Mouse (Mus musculus) heart, postnatal 0 days (tissue): Measurements from ENCODE around the gene Spata9. TPM values are rescaled to one million over a fixed set of nuclear protein-coding genes. Genes with fewer than 3 reads are reported as not detected.

ENCODE experiments used
- ATAC-seq: fragments of 200-750 bp; cut with Nextera tagmentation; 2 replicates; pipeline ENCODE4 v1.8.0; 2017; ENCODE audit warnings: low read depth, moderate number of reproducible peaks, moderate library complexity; ENCODE audit not compliant: insufficient read depth
- DNase-seq: peaks from one replicate; pipeline ENCODE4 v3.0.0-alpha.2; 2016; ENCODE audit warnings: low spot score
- H3K27ac ChIP-seq: fragments of 300-500 bp; sonication (generic); 2 replicates; pipeline ENCODE4 v1.5.1; 2014; ENCODE audit warnings: low read depth, mild to moderate bottlenecking
- H3K27me3 ChIP-seq: fragments of 300-500 bp; sonication (generic); 2 replicates; pipeline ENCODE4 v1.6.1; 2014; ENCODE audit warnings: low read length, mixed read lengths; ENCODE audit not compliant: control insufficient read depth, insufficient read depth
- H3K36me3 ChIP-seq: fragments of 300-500 bp; sonication (generic); replicated peaks from 2 replicates; pipeline ENCODE4 v1.6.1; 2014; ENCODE audit warnings: low read length, mixed read lengths; ENCODE audit not compliant: control insufficient read depth, insufficient read depth
- H3K4me1 ChIP-seq: fragments of 300-500 bp; sonication (generic); 2 replicates; pipeline ENCODE4 v1.6.1; 2014; ENCODE audit warnings: antibody characterized with exemption; ENCODE audit not compliant: control insufficient read depth, insufficient read depth
- H3K4me2 ChIP-seq: fragments of 300-500 bp; sonication (generic); 2 replicates; pipeline ENCODE4 v1.6.1; 2014; ENCODE audit warnings: low read depth, mild to moderate bottlenecking, low read length, moderate library complexity
- H3K4me3 ChIP-seq: fragments of 300-500 bp; sonication (generic); 2 replicates; pipeline ENCODE4 v1.5.1; 2014; ENCODE audit warnings: low read depth, low read length
- H3K9ac ChIP-seq: fragments of 300-500 bp; sonication (generic); replicated peaks from 2 replicates; pipeline ENCODE4 v1.6.1; 2014; ENCODE audit warnings: low read depth, low read length, mixed read lengths
- H3K9me3 ChIP-seq: fragments of 300-500 bp; sonication (generic); replicated peaks from 2 replicates; pipeline ENCODE4 v1.6.1; 2016; ENCODE audit warnings: low read length; ENCODE audit not compliant: control insufficient read depth
- CTCF ChIP-seq: IDR thresholded peaks from 2 replicates; pipeline ENCODE4 v1.5.1; 2016; ENCODE audit warnings: antibody characterized with exemption, control low read depth, low read depth
- EP300 ChIP-seq: IDR thresholded peaks from 2 replicates; pipeline ENCODE4 v1.6.1; 2016; ENCODE audit warnings: antibody characterized with exemption, low read depth
- WGBS: fragments of 180-500 bp; shearing (Covaris S2); extraction: QIAGEN DNeasy Blood & Tissue Kit; methylation state at CpG from one replicate; pipeline ENCODE4 v1.1.7; 2014; 5-methylcytosine and 5-hydroxymethylcytosine counted together
- polyA plus RNA-seq: library from polyadenylated mRNA; unstranded; fragments of >200 nt; fragmentation: Nextera tagmentation; extraction: Ambion mirVana; gene quantifications from 2 replicates; pipeline ENCODE4 v1.2.1, GENCODE M21; 2015
- total RNA-seq: library from RNA; depleted of rRNA; stranded (reverse); fragments of >200 nt; gene quantifications from 2 replicates; pipeline ENCODE4 v1.2.3, GENCODE M21; 2014; ENCODE audit warnings: low replicate concordance

Gene Spata9
- total and polyA plus RNA-seq, 2 experiments from 2014 or later: 0.52 TPM; not detected in 1

DNA sequence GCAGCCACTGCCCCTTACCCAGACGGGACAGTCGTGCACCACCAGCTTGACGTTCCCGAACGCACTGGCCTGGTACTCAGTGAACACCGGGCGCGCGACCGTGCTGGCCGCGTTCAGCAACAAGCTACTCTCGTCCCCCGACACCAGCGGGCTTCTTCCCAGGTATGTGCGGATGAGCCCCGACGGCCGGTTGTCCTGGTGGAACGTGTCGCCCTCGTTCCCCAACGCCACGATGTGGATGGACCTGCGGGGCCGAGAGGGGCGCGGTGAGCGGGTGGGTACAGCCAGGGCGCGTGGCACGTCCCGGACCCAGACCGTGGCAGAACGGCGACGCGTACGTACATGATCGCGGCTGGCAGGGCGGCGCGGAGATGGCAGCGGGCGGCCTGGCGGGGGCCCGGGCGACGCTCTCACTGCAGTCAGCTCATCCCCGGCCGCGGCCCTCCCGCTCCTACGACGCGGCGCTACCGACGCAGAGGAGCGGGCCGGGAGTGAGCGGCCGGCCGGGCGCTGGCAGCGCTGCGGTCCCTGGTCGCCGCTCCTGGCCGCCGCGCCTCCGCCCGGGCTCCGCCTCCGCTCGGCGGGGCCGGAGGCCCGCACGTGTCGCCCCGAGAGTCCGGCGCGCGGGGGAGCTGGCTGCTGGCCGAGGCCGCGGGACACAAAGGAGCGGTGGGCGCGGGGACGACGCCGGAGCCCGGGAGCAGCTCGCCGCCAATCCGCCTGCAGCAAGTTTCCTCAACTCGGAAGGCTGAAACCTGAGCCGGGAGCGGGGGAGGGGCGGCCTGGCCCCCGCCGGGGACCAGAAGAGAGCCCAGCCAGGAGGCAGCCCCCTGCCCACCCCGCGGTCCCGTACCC, 23.5 kb upstream of the Spata9 start, which contains the start of gene Rhobtb3:
Gene Rhobtb3 (minus strand): TSS at position 737 of the 855 bp plus-strand sequence.
- Histone ChIP-seq H3K9ac (peak within 1 kb of the TSS; percentile 91), H3K4me2 (peak within 1 kb of the TSS; percentile 73), H3K27me3 (no peaks in the 10 kb centered on the region), H3K36me3 (peaks cover 12% of the 10 kb centered on the region; the same call in 1 of the 2 replicates), H3K27ac (peak within 1 kb of the TSS; percentile 98), H3K4me1 (peaks cover 12% of the 10 kb centered on the region), H3K4me3 (peak within 1 kb of the TSS; percentile 81), H3K9me3 (no peaks in the 10 kb centered on the region)
- no peak for TF ChIP-seq CTCF
- TF ChIP-seq EP300: no peak
- DNase-seq: peak; percentile 80
- under 1% methylated on average over 89 of the region's 110 CpGs for WGBS
- ATAC-seq: peak; percentile 86

DNA sequence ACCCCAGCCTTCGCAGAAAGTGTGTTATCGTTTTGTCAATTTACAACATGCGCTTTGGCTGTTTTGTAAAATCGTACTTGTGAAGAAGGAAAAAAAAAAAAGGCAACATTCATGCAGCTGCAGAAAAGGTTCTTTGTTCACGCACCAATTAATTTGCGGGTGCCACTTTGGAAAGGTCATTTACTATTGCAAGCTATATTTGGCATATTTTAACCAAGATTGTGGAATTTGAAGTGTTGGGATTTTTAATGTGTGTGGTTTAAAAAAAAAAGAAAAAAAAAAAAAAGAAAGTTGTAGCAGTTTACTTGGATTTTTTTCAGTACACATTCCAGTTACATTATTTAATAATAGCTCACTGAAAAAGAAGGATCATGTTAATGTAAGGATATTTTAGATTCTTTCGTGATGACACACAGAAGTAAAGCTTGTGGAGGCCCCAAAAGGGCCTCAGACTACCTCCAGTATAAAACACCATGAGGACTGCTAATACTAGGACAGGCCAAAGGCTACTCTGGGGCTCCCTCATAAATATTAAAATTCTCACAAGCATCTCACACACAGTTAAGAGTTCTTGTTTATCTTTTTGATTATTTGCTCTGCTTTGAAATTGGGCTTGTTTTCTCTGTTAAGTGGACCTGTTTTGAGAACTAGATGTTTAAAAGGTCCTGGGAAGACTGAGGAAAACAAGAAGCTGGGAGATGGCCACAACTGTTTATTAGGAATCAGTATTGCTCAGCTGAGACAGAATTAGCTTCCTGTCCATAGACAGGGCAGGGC, 22.7 kb upstream of the Spata9 start:
- H3K4me3 ChIP-seq: peak overlapping the region; percentile 81
- peak overlapping the region; percentile 98 for H3K27ac ChIP-seq
- 1% methylated on average over 7 of the region's 7 CpGs for WGBS
- H3K9ac ChIP-seq: peak overlapping the region; percentile 91
- peaks cover 12% of the 10 kb centered on the region for H3K4me1 ChIP-seq
- H3K36me3 ChIP-seq: peaks cover 4% of the 10 kb centered on the region; the same call in 1 of the 2 replicates
- DNase-seq (peak; percentile 26), ATAC-seq (no peak)
- no peaks in the 10 kb centered on the region for H3K27me3 ChIP-seq
- H3K4me2 ChIP-seq: peak overlapping the region; percentile 73
- no peaks in the 10 kb centered on the region for H3K9me3 ChIP-seq
- no peak for TF ChIP-seq EP300
- no peak for TF ChIP-seq CTCF

DNA sequence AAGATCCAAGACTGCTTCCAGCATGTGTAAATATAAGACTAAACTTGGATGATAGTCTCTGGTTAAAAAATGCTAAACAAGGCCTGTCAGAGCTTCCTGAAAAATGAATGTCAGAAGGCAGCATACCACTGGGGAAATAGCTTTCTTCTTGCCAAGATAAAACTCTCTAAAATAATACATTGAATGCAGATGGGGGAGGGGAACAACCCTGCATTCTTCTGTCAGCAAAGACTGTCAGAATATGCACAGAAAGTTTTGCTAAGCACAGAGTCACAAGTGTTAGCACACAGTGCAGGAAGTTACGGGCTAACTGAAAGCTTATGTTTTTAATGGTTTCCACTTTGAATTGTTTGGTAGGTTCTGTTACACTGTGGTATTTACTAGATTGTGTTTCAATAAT, 16.7 kb upstream of the Spata9 start:
- Histone ChIP-seq H3K4me2 (no peak overlapping the region), H3K9ac (no peak overlapping the region), H3K27ac (no peak overlapping the region), H3K9me3 (no peaks in the 10 kb centered on the region), H3K27me3 (no peaks in the 10 kb centered on the region), H3K4me3 (no peak overlapping the region), H3K4me1 (no peaks in the 10 kb centered on the region), H3K36me3 (no peaks in the 10 kb centered on the region)
- ATAC-seq (peak; percentile 53; the same call in 1 of the 2 replicates), DNase-seq (peak; percentile 63)
- WGBS: 36% methylated on average over 1 of the region's 1 CpGs
- no peak for TF ChIP-seq EP300
- TF ChIP-seq CTCF: no peak

DNA sequence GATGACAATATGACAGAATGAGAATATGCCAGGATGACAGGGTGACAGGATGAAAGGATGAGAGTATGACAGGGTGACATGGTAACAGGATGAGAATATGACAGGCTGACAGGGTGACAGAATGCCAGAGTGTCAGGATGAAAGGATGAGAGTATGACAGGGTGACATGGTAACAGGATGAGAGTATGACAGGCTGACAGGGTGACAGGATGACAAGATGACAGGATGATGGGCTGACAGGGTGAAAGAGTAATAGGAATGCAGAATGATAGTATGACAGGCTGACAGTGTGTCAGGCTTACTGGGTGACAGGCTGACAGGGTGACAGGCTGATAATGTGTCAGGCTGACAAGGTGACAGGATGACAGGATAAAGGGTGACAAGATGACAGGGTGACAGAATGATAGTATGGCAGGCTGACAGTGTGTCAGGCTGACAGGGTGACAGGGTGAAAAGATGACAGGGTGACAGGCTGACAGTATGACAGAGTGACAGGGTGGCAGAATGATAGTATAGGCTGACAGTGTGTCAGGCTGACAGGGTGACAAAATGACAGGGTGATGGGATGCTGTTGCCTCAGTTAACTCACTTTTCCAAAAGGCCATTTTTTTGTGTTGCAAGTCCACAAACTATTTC, 11.5 kb upstream of the Spata9 start:
- no peak for DNase-seq
- Histone ChIP-seq H3K9ac (no peak overlapping the region), H3K9me3 (no peaks in the 10 kb centered on the region), H3K4me2 (no peak overlapping the region), H3K27ac (no peak overlapping the region), H3K4me1 (no peaks in the 10 kb centered on the region), H3K27me3 (no peaks in the 10 kb centered on the region), H3K36me3 (no peaks in the 10 kb centered on the region), H3K4me3 (no peak overlapping the region)
- TF ChIP-seq EP300 (no peak), CTCF (no peak)
- ATAC-seq: no peak

DNA sequence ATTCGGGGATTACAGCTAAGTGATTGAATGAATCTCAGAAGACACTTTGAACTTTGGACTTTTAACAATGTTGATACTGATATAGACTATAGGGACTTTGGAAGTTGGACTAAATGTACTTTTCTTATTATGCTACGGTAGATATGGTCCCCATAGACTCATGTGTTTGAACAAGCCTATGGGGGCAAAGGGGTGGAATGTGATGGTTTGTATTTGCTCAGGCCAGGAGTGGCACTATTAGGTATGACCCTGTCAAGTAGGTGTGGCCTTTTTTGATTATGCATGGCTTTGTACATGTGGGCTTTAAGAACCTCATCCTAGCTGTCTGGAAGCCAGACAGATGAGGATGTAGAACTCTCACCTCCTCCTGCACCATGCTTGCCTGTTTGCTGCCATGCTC, 7.5 kb downstream of the Spata9 start:
- ATAC-seq (no peak), DNase-seq (no peak)
- H3K9ac ChIP-seq: no peak overlapping the region
- H3K4me3 ChIP-seq: no peak overlapping the region
- H3K4me1 ChIP-seq: no peaks in the 10 kb centered on the region
- no peak for TF ChIP-seq EP300
- TF ChIP-seq CTCF: no peak
- WGBS: 58% methylated on average over 2 of the region's 2 CpGs
- H3K27me3 ChIP-seq: no peaks in the 10 kb centered on the region
- no peak overlapping the region for H3K27ac ChIP-seq
- no peaks in the 10 kb centered on the region for H3K36me3 ChIP-seq
- no peak overlapping the region for H3K4me2 ChIP-seq
- H3K9me3 ChIP-seq: no peaks in the 10 kb centered on the region
